Mouse (Mus musculus) limb, embryonic 13.5 days (tissue): Measurements from ENCODE around the gene Otulinl. TPM values are rescaled to one million over a fixed set of nuclear protein-coding genes. Genes with fewer than 3 reads are reported as not detected.
A peak's percentile ranks its signal among the peaks of the same experiment; 100 is the strongest.

Source experiments
- ATAC-seq: fragments of 200-750 bp; cut with Nextera tagmentation; 2 replicates; pipeline ENCODE4 v1.8.0; 2017; ENCODE audit warnings: low read depth, moderate number of reproducible peaks, moderate TSS enrichment; ENCODE audit not compliant: low FRiP score
- H3K27ac ChIP-seq: fragments of 300-500 bp; sonication (generic); 2 replicates; pipeline ENCODE4 v1.5.1; 2015; ENCODE audit warnings: inconsistent platforms, mild to moderate bottlenecking, moderate library complexity
- H3K27me3 ChIP-seq: fragments of 300-500 bp; sonication (generic); 2 replicates; pipeline ENCODE4 v1.6.1; 2015; ENCODE audit warnings: mild to moderate bottlenecking, inconsistent platforms
- H3K36me3 ChIP-seq: fragments of 300-500 bp; sonication (generic); 2 replicates; pipeline ENCODE4 v1.6.1; 2015; ENCODE audit warnings: inconsistent platforms, mild to moderate bottlenecking, moderate library complexity
- H3K4me1 ChIP-seq: fragments of 300-500 bp; sonication (generic); 2 replicates; pipeline ENCODE4 v1.6.1; 2015; ENCODE audit warnings: inconsistent platforms
- H3K4me2 ChIP-seq: fragments of 300-500 bp; sonication (generic); replicated peaks from 2 replicates; pipeline ENCODE4 v1.6.1; 2015; ENCODE audit warnings: inconsistent platforms, mild to moderate bottlenecking, moderate library complexity
- H3K4me3 ChIP-seq: fragments of 300-500 bp; sonication (generic); 2 replicates; pipeline ENCODE4 v1.5.1; 2015; ENCODE audit warnings: moderate library complexity, mild to moderate bottlenecking, inconsistent platforms
- H3K9ac ChIP-seq: fragments of 300-500 bp; sonication (generic); 2 replicates; pipeline ENCODE4 v1.6.1; 2015; ENCODE audit warnings: mild to moderate bottlenecking, inconsistent platforms
- H3K9me3 ChIP-seq: fragments of 300-500 bp; sonication (generic); 2 replicates; pipeline ENCODE4 v1.6.1; 2016; ENCODE audit warnings: inconsistent platforms
- WGBS: fragments of 180-500 bp; shearing (Covaris S2); methylation state at CpG from one replicate; pipeline ENCODE4 v1.1.7; 2015; 5-methylcytosine and 5-hydroxymethylcytosine counted together
- polyA plus RNA-seq: library from polyadenylated mRNA; unstranded; fragments of >200 nt; fragmentation: Nextera tagmentation; extraction: Ambion mirVana; gene quantifications from 2 replicates; pipeline ENCODE4 v1.2.1, GENCODE M21; 2015

Gene Otulinl
- polyA plus RNA-seq, 1 experiment from 2014 or later: 17.2 TPM

DNA sequence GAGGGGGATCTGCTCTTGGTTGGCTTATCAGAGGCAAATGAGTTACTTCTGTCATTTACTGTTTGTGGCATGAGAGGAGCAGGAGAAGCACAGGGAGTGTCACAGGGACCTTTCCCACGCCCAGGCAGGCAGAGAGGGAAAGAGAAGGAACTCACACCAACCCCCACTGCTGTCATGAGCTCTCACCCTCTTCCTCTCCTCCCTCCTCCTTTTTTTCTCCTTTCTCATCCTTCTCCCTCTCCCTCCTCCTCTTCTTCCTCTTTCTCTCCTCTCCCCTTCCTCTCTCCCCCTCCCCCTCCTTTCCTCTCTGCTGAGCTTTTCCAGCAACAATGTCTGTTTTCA is 21.6 kb upstream of the Otulinl start:
- Histone ChIP-seq H3K9me3 (no peaks in the 10 kb centered on the region), H3K4me2 (peak overlapping the region; percentile 30; the same call in 1 of the 2 replicates), H3K4me3 (no peak overlapping the region), H3K27ac (peak overlapping the region; percentile 66; the same call in 1 of the 2 replicates), H3K9ac (no peak overlapping the region), H3K4me1 (peaks cover 16% of the 10 kb centered on the region), H3K36me3 (no peaks in the 10 kb centered on the region), H3K27me3 (no peaks in the 10 kb centered on the region)
- ATAC-seq: no peak
- WGBS: 40% methylated on average over 1 of the region's 1 CpGs

DNA sequence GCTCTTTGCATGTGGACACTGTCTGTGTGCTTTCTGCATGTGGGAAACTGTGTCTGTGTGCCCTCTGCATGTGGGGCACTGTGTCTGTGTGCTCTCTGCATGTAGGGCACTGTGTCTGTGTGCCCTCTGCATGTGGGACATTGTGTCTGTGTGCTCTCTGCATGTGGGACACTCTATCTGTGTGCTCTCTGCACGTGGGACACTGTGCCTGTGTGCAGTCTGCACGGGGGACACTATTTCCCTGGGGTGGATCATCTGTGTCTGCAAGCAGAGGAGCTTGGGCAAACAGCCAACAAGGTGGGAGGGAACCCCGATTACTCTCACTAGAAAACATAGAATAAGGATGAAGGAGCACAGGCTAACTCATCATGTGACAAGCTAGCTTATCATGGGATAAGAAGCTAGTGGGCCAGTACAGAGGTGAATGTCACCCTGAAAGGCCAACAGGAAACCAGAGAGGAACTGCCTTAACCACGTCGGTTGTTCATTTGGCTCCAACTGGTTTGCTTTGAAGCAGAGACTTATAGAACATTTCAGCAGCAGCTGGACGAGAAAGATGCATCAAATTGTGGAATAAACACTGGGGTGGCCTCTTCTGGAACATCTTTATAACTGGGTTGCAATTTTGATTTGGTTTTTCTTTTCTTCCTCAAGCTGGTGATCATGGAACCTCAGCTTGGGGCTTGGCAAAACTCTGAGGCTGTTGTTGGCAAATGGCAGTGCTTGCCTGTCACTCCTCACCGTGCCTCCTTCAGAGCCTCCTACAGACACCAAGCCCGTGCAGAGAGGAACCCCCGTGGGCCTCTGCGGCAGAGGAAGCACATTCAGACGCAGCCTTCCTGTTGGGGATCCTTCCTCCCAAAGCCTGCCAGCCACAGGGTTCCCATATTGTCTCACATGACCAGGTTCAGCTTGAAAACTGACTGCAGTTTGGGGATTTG is 20.9 kb upstream of the Otulinl start:
- no peaks in the 10 kb centered on the region for H3K36me3 ChIP-seq
- no peak overlapping the region for H3K4me3 ChIP-seq
- ATAC-seq: no peak
- no peak overlapping the region for H3K9ac ChIP-seq
- 0 out of 2 replicates have a peak overlapping the region, but pooled peaks have one; percentile 30 for H3K4me2 ChIP-seq
- peak overlapping the region; percentile 66; the same call in 1 of the 2 replicates for H3K27ac ChIP-seq
- no peaks in the 10 kb centered on the region for H3K9me3 ChIP-seq
- 36% methylated on average over 11 of the region's 11 CpGs for WGBS
- no peaks in the 10 kb centered on the region for H3K27me3 ChIP-seq
- H3K4me1 ChIP-seq: peaks cover 16% of the 10 kb centered on the region

DNA sequence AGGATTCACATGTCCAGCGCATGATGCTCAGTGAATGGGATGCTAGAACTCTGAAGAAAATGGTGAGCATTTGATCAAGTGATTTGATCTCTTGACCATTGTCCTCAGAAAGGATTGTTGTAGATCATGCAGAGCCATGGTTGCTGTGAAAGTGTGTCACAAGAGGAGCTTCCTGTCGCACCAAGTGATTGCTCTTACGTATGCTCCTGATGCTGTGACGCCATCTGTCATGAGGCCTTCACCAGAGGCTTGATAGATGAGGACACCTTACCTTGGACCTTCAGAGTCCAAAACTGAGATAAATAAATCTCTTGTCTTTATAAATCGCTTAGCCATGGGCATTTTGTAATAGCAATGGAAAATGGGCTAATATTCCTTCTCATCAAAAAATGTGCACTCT is 16.3 kb upstream of the Otulinl start:
- Histone ChIP-seq H3K9ac (no peak overlapping the region), H3K4me1 (peaks cover 5% of the 10 kb centered on the region), H3K4me3 (no peak overlapping the region), H3K36me3 (no peaks in the 10 kb centered on the region), H3K4me2 (no peak overlapping the region), H3K27me3 (no peaks in the 10 kb centered on the region), H3K27ac (no peak overlapping the region), H3K9me3 (no peaks in the 10 kb centered on the region)
- ATAC-seq: no peak
- 92% methylated on average over 5 of the region's 5 CpGs for WGBS

- H3K9me3 ChIP-seq: no peaks in the 10 kb centered on the region
- WGBS: 92% methylated on average over 10 of the region's 10 CpGs
- no peak overlapping the region for H3K9ac ChIP-seq
- no peaks in the 10 kb centered on the region for H3K27me3 ChIP-seq
- H3K36me3 ChIP-seq: no peaks in the 10 kb centered on the region
- no peaks in the 10 kb centered on the region for H3K4me1 ChIP-seq
- no peak overlapping the region for H3K27ac ChIP-seq
- ATAC-seq: no peak
- no peak overlapping the region for H3K4me3 ChIP-seq
- no peak overlapping the region for H3K4me2 ChIP-seq
Observed at GRCm38 (mm10) chr15:27693235-27693634, 11.9 kb upstream of the Otulinl start.

DNA sequence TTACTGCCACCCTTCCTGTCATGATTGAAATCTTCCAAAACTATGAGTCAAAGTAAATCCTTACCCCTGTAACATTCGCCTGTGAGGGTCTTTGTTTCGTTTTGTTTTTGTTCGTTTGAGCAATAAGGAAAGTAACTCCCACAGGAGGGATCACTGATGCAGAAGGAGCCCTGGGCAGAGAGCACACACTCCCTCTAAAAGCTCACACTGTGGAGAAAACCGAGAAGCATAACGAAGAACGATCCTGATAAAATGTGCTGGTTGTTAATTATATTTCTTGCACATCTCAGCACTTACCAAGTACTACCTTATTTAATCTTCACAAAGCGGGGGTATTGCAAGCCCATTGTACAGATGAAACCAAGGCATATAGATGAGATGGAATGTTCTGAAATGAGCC is 10.8 kb upstream of the Otulinl start:
- H3K27ac ChIP-seq: no peak overlapping the region
- H3K4me1 ChIP-seq: no peaks in the 10 kb centered on the region
- ATAC-seq: no peak
- WGBS: 83% methylated on average over 7 of the region's 7 CpGs
- no peak overlapping the region for H3K4me3 ChIP-seq
- no peaks in the 10 kb centered on the region for H3K27me3 ChIP-seq
- H3K9ac ChIP-seq: no peak overlapping the region
- H3K36me3 ChIP-seq: no peaks in the 10 kb centered on the region
- H3K9me3 ChIP-seq: no peaks in the 10 kb centered on the region
- H3K4me2 ChIP-seq: no peak overlapping the region

- no peak for ATAC-seq
- H3K27me3 ChIP-seq: no peaks in the 10 kb centered on the region
- H3K36me3 ChIP-seq: no peaks in the 10 kb centered on the region
- H3K27ac ChIP-seq: no peak overlapping the region
- no peak overlapping the region for H3K9ac ChIP-seq
- H3K9me3 ChIP-seq: no peaks in the 10 kb centered on the region
- H3K4me1 ChIP-seq: no peaks in the 10 kb centered on the region
- WGBS: 81% methylated on average over 7 of the region's 7 CpGs
- no peak overlapping the region for H3K4me3 ChIP-seq
- H3K4me2 ChIP-seq: no peak overlapping the region
Observed at GRCm38 (mm10) chr15:27691213-27691612, 9.8 kb upstream of the Otulinl start.

DNA sequence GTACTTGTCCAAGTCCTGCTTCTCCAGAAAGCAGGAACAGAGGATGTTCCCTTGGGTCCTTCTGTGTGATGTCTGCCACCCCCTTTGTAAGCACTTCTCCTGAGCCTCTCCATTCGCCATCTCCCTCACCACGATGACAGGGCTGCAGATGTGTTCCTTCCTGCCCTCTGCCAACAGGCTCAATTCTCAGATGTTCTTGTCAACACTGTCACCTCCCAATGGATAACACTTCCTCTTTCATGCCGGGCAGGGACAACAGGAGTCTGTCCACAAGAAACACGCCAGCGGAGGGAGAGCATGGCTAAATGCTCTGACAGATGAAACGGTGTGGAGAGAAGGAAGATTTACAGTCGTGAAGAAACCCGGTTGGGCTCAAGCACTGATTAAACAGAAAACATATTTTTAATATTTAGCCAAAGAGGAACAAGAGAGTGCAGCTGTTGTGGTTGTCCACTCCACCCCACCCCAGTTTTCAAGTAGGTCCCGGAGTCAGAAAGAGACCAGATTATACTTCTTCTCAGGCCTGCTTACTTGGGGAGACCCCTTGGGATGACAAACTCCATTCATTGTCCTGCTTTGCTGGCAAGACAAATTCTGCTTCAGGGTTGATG is 6.8 kb upstream of the Otulinl start:
- Histone ChIP-seq H3K4me1 (no peaks in the 10 kb centered on the region), H3K27ac (no peak overlapping the region), H3K4me3 (no peak overlapping the region), H3K36me3 (no peaks in the 10 kb centered on the region), H3K9me3 (no peaks in the 10 kb centered on the region), H3K9ac (no peak overlapping the region), H3K27me3 (no peaks in the 10 kb centered on the region), H3K4me2 (no peak overlapping the region)
- WGBS: 77% methylated on average over 9 of the region's 9 CpGs
- ATAC-seq: no peak

GRCm38 (mm10) chr15:27684813-27685212 is 3.4 kb upstream of the Otulinl start:
- peaks cover 13% of the 10 kb centered on the region for H3K4me1 ChIP-seq
- 81% methylated on average over 7 of the region's 7 CpGs for WGBS
- H3K9me3 ChIP-seq: no peaks in the 10 kb centered on the region
- no peaks in the 10 kb centered on the region for H3K36me3 ChIP-seq
- ATAC-seq: no peak
- no peak overlapping the region for H3K4me2 ChIP-seq
- no peak overlapping the region for H3K27ac ChIP-seq
- no peak overlapping the region for H3K9ac ChIP-seq
- 0 out of 2 replicates have a peak, but pooled peaks cover 3% of the 10 kb centered on the region for H3K27me3 ChIP-seq
- no peak overlapping the region for H3K4me3 ChIP-seq

GRCm38 (mm10) chr15:27683206-27683605 is 1.8 kb upstream of the Otulinl start:
- Histone ChIP-seq H3K36me3 (no peaks in the 10 kb centered on the region), H3K27me3 (0 out of 2 replicates have a peak, but pooled peaks cover 3% of the 10 kb centered on the region), H3K27ac (no peak overlapping the region), H3K4me1 (peaks cover 13% of the 10 kb centered on the region), H3K9ac (no peak overlapping the region), H3K4me2 (no peak overlapping the region), H3K9me3 (no peaks in the 10 kb centered on the region), H3K4me3 (no peak overlapping the region)
- 85% methylated on average over 1 of the region's 1 CpGs for WGBS
- ATAC-seq: no peak

DNA sequence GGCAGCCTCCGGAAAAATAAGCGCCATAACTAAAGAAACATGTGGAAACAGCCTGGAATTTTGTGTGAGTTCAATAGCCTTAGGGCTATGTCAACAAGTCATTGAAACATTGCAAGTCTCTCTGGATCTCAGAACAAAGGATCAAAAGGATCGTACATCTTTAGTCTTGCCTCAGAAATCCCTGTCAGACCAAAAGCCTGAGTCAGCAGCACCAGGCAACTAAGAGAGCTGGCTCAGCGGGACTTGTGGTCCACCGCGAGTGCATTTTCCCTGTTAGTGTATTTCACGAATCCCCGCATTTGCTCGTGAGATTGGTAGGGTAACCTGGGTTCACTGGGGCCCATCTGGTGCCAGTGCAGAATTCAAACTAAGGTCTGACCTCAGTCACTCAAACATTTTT is 1.2 kb upstream of the Otulinl start:
- no peak overlapping the region for H3K27ac ChIP-seq
- no peak for ATAC-seq

GRCm38 (mm10) chr15:27680997-27681396 is 382 bp downstream of the Otulinl start:
- H3K4me1 ChIP-seq: peaks cover 16% of the 10 kb centered on the region
- H3K9me3 ChIP-seq: no peaks in the 10 kb centered on the region
- no peak overlapping the region for H3K27ac ChIP-seq
- WGBS: 1% methylated on average over 28 of the region's 28 CpGs
- H3K36me3 ChIP-seq: no peaks in the 10 kb centered on the region
- H3K27me3 ChIP-seq: 0 out of 2 replicates have a peak, but pooled peaks cover 3% of the 10 kb centered on the region
- peak overlapping the region; percentile 88 for H3K4me2 ChIP-seq
- H3K9ac ChIP-seq: peak overlapping the region; percentile 77
- no peak for ATAC-seq
- peak overlapping the region; percentile 67 for H3K4me3 ChIP-seq

More for the DNA sequence above, 1.2 kb upstream of the Otulinl start:
- WGBS: 43% methylated on average over 9 of the region's 9 CpGs
- H3K4me3 ChIP-seq: no peak overlapping the region
- H3K27me3 ChIP-seq: 0 out of 2 replicates have a peak, but pooled peaks cover 3% of the 10 kb centered on the region
- H3K4me2 ChIP-seq: no peak overlapping the region
- H3K36me3 ChIP-seq: no peaks in the 10 kb centered on the region
- H3K9me3 ChIP-seq: no peaks in the 10 kb centered on the region
- peaks cover 13% of the 10 kb centered on the region for H3K4me1 ChIP-seq
- no peak overlapping the region for H3K9ac ChIP-seq

GRCm38 (mm10) chr15:27678511-27678910 is 2.9 kb downstream of the Otulinl start:
- H3K4me3 ChIP-seq: no peak overlapping the region
- H3K36me3 ChIP-seq: no peaks in the 10 kb centered on the region
- H3K4me2 ChIP-seq: no peak overlapping the region
- ATAC-seq: no peak
- H3K4me1 ChIP-seq: peaks cover 16% of the 10 kb centered on the region
- 75% methylated on average over 9 of the region's 9 CpGs for WGBS
- no peaks in the 10 kb centered on the region for H3K9me3 ChIP-seq
- 0 out of 2 replicates have a peak, but pooled peaks cover 3% of the 10 kb centered on the region for H3K27me3 ChIP-seq
- H3K9ac ChIP-seq: no peak overlapping the region
- no peak overlapping the region for H3K27ac ChIP-seq
